Mouse (Mus musculus): Measurements from ENCODE around the gene Zdhhc5.

Gene Zdhhc5

GRCm38 (mm10) chr2:84638428-84639220 is 76.4 kb downstream of the Zdhhc5 start:
- no peak for DNase-seq

Measured in lung, postnatal 14 days (tissue).